Mouse (Mus musculus) liver, postnatal 0 days (tissue): Measurements from ENCODE around the gene Camkk1. TPM values are rescaled to one million over a fixed set of nuclear protein-coding genes. Genes with fewer than 3 reads are reported as not detected.

Experiments
- ATAC-seq: fragments of 200-750 bp; cut with Nextera tagmentation; 2 replicates; pipeline ENCODE4 v1.8.0; 2017; ENCODE audit warnings: mild to moderate bottlenecking, moderate library complexity
- DNase-seq: peaks from one replicate; pipeline ENCODE4 v3.0.0-alpha.2; 2016
- H3K27ac ChIP-seq: fragments of 300-500 bp; sonication (generic); 2 replicates; pipeline ENCODE4 v1.5.1; 2014; ENCODE audit warnings: antibody characterized with exemption, moderate library complexity, mild to moderate bottlenecking, low read depth
- H3K27me3 ChIP-seq: fragments of 300-500 bp; sonication (generic); 2 replicates; pipeline ENCODE4 v1.6.1; 2014; ENCODE audit warnings: low read length, control low read depth, mixed read lengths; ENCODE audit not compliant: insufficient read depth
- H3K36me3 ChIP-seq: fragments of 300-500 bp; sonication (generic); replicated peaks from 2 replicates; pipeline ENCODE4 v1.6.1; 2014; ENCODE audit warnings: mild to moderate bottlenecking, control low read depth, low read length, moderate library complexity, mixed read lengths; ENCODE audit not compliant: insufficient read depth
- H3K4me1 ChIP-seq: fragments of 300-500 bp; sonication (generic); 2 replicates; pipeline ENCODE4 v1.6.1; 2014; ENCODE audit warnings: antibody characterized with exemption, mild to moderate bottlenecking, control low read depth; ENCODE audit not compliant: insufficient read depth
- H3K4me2 ChIP-seq: fragments of 300-500 bp; sonication (generic); 2 replicates; pipeline ENCODE4 v1.6.1; 2014; ENCODE audit warnings: low read depth, mild to moderate bottlenecking, low read length, moderate library complexity, mixed read lengths
- H3K4me3 ChIP-seq: fragments of 300-500 bp; sonication (generic); 2 replicates; pipeline ENCODE4 v1.5.1; 2014; ENCODE audit warnings: low read depth, low read length
- H3K9ac ChIP-seq: fragments of 300-500 bp; sonication (generic); replicated peaks from 2 replicates; pipeline ENCODE4 v1.6.1; 2014; ENCODE audit warnings: mild to moderate bottlenecking, moderate library complexity
- H3K9me3 ChIP-seq: fragments of 300-500 bp; sonication (generic); 2 replicates; pipeline ENCODE4 v1.6.1; 2016; ENCODE audit warnings: mild to moderate bottlenecking, control low read depth, low read length, mixed read lengths
- CTCF ChIP-seq: sonication (generic); IDR thresholded peaks from 2 replicates; pipeline ENCODE4 v1.5.1; 2016; ENCODE audit warnings: antibody characterized with exemption, low read depth
- EP300 ChIP-seq: IDR thresholded peaks from 2 replicates; pipeline ENCODE4 v1.6.1; 2016; ENCODE audit warnings: antibody characterized with exemption, low read depth, mild to moderate bottlenecking
- WGBS: fragments of 180-500 bp; shearing (Covaris S2); extraction: QIAGEN DNeasy Blood & Tissue Kit; methylation state at CpG from one replicate; pipeline ENCODE4 v1.1.7; 2014; ENCODE audit not compliant: insufficient replicate concordance; 5-methylcytosine and 5-hydroxymethylcytosine counted together
- polyA plus RNA-seq: library from polyadenylated mRNA; unstranded; fragments of >200 nt; fragmentation: Nextera tagmentation; extraction: Ambion mirVana; gene quantifications from 2 replicates; pipeline ENCODE4 v1.2.1, GENCODE M21; 2015

Gene Camkk1
- polyA plus RNA-seq, 1 experiment from 2014 or later: 0.78 TPM

GRCm38 (mm10) chr11:73008826-73009225 lies 10.0 kb upstream of the Camkk1 start:
- WGBS: 75% methylated on average over 2 of the region's 2 CpGs
- Histone ChIP-seq H3K27ac (no peak overlapping the region), H3K9ac (no peak overlapping the region)

GRCm38 (mm10) chr11:73009531-73010274 lies 9.1 kb upstream of the Camkk1 start:
- Histone ChIP-seq H3K4me3 (no peak overlapping the region), H3K4me2 (no peak overlapping the region), H3K9ac (no peak overlapping the region), H3K27ac (no peak overlapping the region), H3K36me3 (no peaks in the 10 kb centered on the region), H3K9me3 (no peaks in the 10 kb centered on the region), H3K4me1 (0 out of 2 replicates have a peak, but pooled peaks cover 3% of the 10 kb centered on the region), H3K27me3 (no peaks in the 10 kb centered on the region)
- DNase-seq: no peak
- ATAC-seq: no peak
- TF ChIP-seq EP300 (no peak), CTCF (no peak)
- 70% methylated on average over 13 of the region's 13 CpGs for WGBS

More at GRCm38 (mm10) chr11:73008826-73009225, 10.0 kb upstream of the Camkk1 start:
- H3K27me3 ChIP-seq: no peaks in the 10 kb centered on the region
- ATAC-seq (no peak), DNase-seq (no peak)
- TF ChIP-seq EP300 (no peak), CTCF (no peak)
- no peaks in the 10 kb centered on the region for H3K36me3 ChIP-seq
- no peaks in the 10 kb centered on the region for H3K9me3 ChIP-seq
- H3K4me1 ChIP-seq: 0 out of 2 replicates have a peak, but pooled peaks cover 3% of the 10 kb centered on the region
- no peak overlapping the region for H3K4me2 ChIP-seq
- H3K4me3 ChIP-seq: no peak overlapping the region

GRCm38 (mm10) chr11:73013981-73014380 lies 4.8 kb upstream of the Camkk1 start:
- WGBS: 62% methylated on average over 5 of the region's 5 CpGs
- H3K36me3 ChIP-seq: no peaks in the 10 kb centered on the region
- H3K4me1 ChIP-seq: peaks cover 6% of the 10 kb centered on the region
- ATAC-seq (no peak), DNase-seq (no peak)
- no peak overlapping the region for H3K9ac ChIP-seq
- TF ChIP-seq CTCF: no peak
- no peak for TF ChIP-seq EP300
- H3K27ac ChIP-seq: no peak overlapping the region
- no peak overlapping the region for H3K4me3 ChIP-seq
- no peaks in the 10 kb centered on the region for H3K9me3 ChIP-seq
- H3K4me2 ChIP-seq: no peak overlapping the region
- peaks cover 17% of the 10 kb centered on the region for H3K27me3 ChIP-seq

- ATAC-seq (no peak), DNase-seq (no peak)
- H3K27ac ChIP-seq: no peak overlapping the region
- TF ChIP-seq EP300: no peak
- no peak for TF ChIP-seq CTCF
- H3K9ac ChIP-seq: no peak overlapping the region
- 79% methylated on average over 4 of the region's 4 CpGs for WGBS
- H3K4me1 ChIP-seq: peaks cover 14% of the 10 kb centered on the region
- no peak overlapping the region for H3K4me3 ChIP-seq
- H3K4me2 ChIP-seq: no peak overlapping the region
- H3K27me3 ChIP-seq: peaks cover 26% of the 10 kb centered on the region
- no peaks in the 10 kb centered on the region for H3K9me3 ChIP-seq
- H3K36me3 ChIP-seq: no peaks in the 10 kb centered on the region
Measured at GRCm38 (mm10) chr11:73014831-73015344, 3.9 kb upstream of the Camkk1 start.

GRCm38 (mm10) chr11:73015391-73016102 lies 3.3 kb upstream of the Camkk1 start:
- ATAC-seq: no peak
- WGBS: 82% methylated on average over 5 of the region's 5 CpGs
- no peaks in the 10 kb centered on the region for H3K36me3 ChIP-seq
- no peak overlapping the region for H3K27ac ChIP-seq
- peaks cover 14% of the 10 kb centered on the region for H3K4me1 ChIP-seq
- no peaks in the 10 kb centered on the region for H3K9me3 ChIP-seq
- no peak for DNase-seq
- no peak overlapping the region for H3K9ac ChIP-seq
- H3K27me3 ChIP-seq: peaks cover 31% of the 10 kb centered on the region
- no peak for TF ChIP-seq EP300
- TF ChIP-seq CTCF: no peak
- no peak overlapping the region for H3K4me2 ChIP-seq
- no peak overlapping the region for H3K4me3 ChIP-seq

GRCm38 (mm10) chr11:73016103-73016420 lies 2.7 kb upstream of the Camkk1 start:
- H3K4me2 ChIP-seq: no peak overlapping the region
- 66% methylated on average over 6 of the region's 6 CpGs for WGBS
- no peak overlapping the region for H3K4me3 ChIP-seq
- ATAC-seq: no peak
- H3K27me3 ChIP-seq: peaks cover 31% of the 10 kb centered on the region
- TF ChIP-seq CTCF (no peak), EP300 (no peak)
- no peak overlapping the region for H3K9ac ChIP-seq
- no peaks in the 10 kb centered on the region for H3K36me3 ChIP-seq
- no peak overlapping the region for H3K27ac ChIP-seq
- no peak for DNase-seq
- peaks cover 14% of the 10 kb centered on the region for H3K4me1 ChIP-seq
- H3K9me3 ChIP-seq: no peaks in the 10 kb centered on the region
